Mouse (Mus musculus) embryonic facial prominence, embryonic 15.5 days (tissue): Measurements from ENCODE around the gene Gse1. TPM values are rescaled to one million over a fixed set of nuclear protein-coding genes. Genes with fewer than 3 reads are reported as not detected.

Source experiments
- ATAC-seq: fragments of 200-750 bp; cut with Nextera tagmentation; 2 replicates; pipeline ENCODE4 v1.8.0; 2017; ENCODE audit warnings: low read depth, moderate TSS enrichment; ENCODE audit not compliant: insufficient number of reproducible peaks, low FRiP score, low TSS enrichment
- H3K27ac ChIP-seq: fragments of 300-500 bp; sonication (generic); replicated peaks from 2 replicates; pipeline ENCODE4 v1.5.1; 2015; ENCODE audit warnings: mild to moderate bottlenecking, inconsistent platforms
- H3K27me3 ChIP-seq: fragments of 300-500 bp; sonication (generic); 2 replicates; pipeline ENCODE4 v1.6.1; 2015; ENCODE audit warnings: inconsistent platforms
- H3K36me3 ChIP-seq: fragments of 300-500 bp; sonication (generic); 2 replicates; pipeline ENCODE4 v1.6.1; 2015; ENCODE audit warnings: mild to moderate bottlenecking, inconsistent platforms
- H3K4me1 ChIP-seq: fragments of 300-500 bp; sonication (generic); 2 replicates; pipeline ENCODE4 v1.6.1; 2015; ENCODE audit warnings: inconsistent platforms
- H3K4me2 ChIP-seq: fragments of 300-500 bp; sonication (generic); replicated peaks from 2 replicates; pipeline ENCODE4 v1.6.1; 2015; ENCODE audit warnings: mild to moderate bottlenecking, inconsistent platforms
- H3K4me3 ChIP-seq: fragments of 300-500 bp; sonication (generic); replicated peaks from 2 replicates; pipeline ENCODE4 v1.5.1; 2015; ENCODE audit warnings: mild to moderate bottlenecking, inconsistent platforms
- H3K9ac ChIP-seq: fragments of 300-500 bp; sonication (generic); 2 replicates; pipeline ENCODE4 v1.6.1; 2015; ENCODE audit warnings: inconsistent platforms
- H3K9me3 ChIP-seq: fragments of 300-500 bp; sonication (generic); replicated peaks from 2 replicates; pipeline ENCODE4 v1.6.1; 2016; ENCODE audit warnings: inconsistent platforms
- WGBS: fragments of 180-500 bp; shearing (Covaris S2); methylation state at CpG from one replicate; pipeline ENCODE4 v1.1.7; 2015; 5-methylcytosine and 5-hydroxymethylcytosine counted together
- polyA plus RNA-seq: library from polyadenylated mRNA; unstranded; fragments of >200 nt; fragmentation: Nextera tagmentation; extraction: Ambion mirVana; gene quantifications from 2 replicates; pipeline ENCODE4 v1.2.1, GENCODE M21; 2015

Gene Gse1
- polyA plus RNA-seq, 1 experiment from 2014 or later, result 11.1 TPM

- no peaks in the 10 kb centered on the region for H3K36me3 ChIP-seq
- peak overlapping the region; percentile 98 for H3K4me2 ChIP-seq
- peaks cover 97% of the 10 kb centered on the region for H3K4me1 ChIP-seq
- H3K4me3 ChIP-seq, result peak overlapping the region; percentile 60
- H3K27me3 ChIP-seq, result no peaks in the 10 kb centered on the region
- H3K9me3 ChIP-seq, result no peaks in the 10 kb centered on the region
- H3K9ac ChIP-seq, result peak overlapping the region; percentile 28
- peak overlapping the region; percentile 92 for H3K27ac ChIP-seq
- ATAC-seq, result no peak
- WGBS, result under 1% methylated on average over 70 of the region's 79 CpGs
Observed at GRCm38 (mm10) chr8:120535452-120536305, 307.4 kb downstream of the Gse1 start.

DNA sequence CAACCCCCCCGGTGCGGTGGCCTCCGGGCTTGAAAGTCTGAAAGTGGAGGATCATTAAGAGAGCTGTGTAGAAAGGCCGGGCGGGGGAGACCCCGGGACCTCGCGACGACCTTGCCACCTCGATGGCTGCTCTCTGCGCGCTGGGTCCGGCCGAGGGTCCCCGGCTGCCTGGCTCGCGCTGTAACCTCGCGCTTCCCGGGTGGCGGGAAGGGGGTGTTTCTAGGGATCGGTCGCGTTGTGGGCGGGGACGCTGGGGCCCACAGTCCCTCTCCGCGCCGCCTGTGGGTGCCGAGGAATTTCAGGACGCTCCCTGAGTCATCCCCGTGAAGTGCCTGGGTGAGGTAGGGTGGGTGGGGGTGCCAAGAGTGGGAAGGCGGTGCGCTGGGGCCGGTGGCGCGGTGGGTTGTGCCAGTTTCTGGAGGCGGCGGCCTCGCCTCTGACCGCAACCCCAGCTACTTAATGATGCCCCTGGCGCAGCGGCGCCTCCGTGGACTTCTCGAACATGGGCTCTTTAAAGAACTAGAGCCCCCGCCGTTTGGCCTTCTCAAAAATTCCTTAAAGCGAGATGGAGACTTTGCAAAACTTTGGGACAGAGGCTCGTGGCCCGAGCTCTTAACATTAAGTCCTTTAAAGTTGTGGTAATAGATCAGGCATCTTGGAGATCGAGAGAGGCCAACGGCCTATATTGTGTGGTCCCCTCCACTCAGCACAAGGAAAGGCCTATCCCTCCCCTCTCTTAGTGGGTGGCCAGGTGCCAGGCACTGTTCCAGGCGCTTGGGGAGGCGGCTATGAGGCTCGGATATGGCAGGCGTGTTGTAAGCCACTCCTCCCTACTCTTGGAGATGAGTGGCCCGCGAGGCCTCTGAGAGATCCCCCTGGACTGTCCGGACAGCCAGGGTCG lies 308.3 kb downstream of the Gse1 start:
- Histone ChIP-seq H3K4me3 (peak overlapping the region; percentile 60), H3K9me3 (no peaks in the 10 kb centered on the region), H3K36me3 (no peaks in the 10 kb centered on the region), H3K27ac (peak overlapping the region; percentile 92), H3K27me3 (no peaks in the 10 kb centered on the region), H3K4me2 (peak overlapping the region; percentile 98), H3K9ac (peak overlapping the region; percentile 28), H3K4me1 (peaks cover 92% of the 10 kb centered on the region)
- peak; percentile 21 for ATAC-seq
- WGBS, result under 1% methylated on average over 61 of the region's 61 CpGs

- peak overlapping the region; percentile 60 for H3K4me3 ChIP-seq
- peak; percentile 47 for ATAC-seq
Observed at GRCm38 (mm10) chr8:120537207-120537817, 309.1 kb downstream of the Gse1 start.

DNA sequence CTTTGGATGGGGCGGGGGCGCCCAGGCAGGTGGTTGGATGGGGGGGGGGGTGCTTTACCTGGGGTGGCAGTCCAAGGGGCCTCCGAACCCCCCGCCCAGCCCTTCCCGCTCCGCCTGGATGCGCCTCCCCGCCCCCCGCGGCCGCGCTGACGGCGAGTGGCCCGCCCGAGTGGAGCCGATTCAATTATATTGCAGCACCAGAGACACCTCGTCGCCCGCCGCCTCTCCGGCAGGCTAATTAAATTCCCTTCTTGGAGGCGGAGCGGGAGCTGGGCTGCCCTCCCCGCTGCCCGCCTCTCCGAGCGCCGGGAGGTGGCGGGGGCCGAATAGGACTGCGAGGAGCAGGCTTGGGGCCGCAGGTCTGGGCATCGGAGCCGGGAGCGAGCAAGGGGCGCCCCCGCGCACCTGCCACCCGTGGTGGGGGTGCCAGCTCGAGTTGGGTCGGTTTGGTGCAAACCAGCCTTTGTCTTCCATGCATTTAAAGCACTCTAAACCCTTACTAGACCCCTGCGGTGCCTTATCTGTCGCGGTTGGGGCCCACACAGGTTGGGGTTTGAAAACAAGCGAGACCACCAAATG lies 309.7 kb downstream of the Gse1 start:
- Histone ChIP-seq H3K4me1 (peaks cover 85% of the 10 kb centered on the region), H3K9me3 (no peaks in the 10 kb centered on the region), H3K4me3 (peak overlapping the region; percentile 60), H3K4me2 (peak overlapping the region; percentile 98), H3K27me3 (no peaks in the 10 kb centered on the region), H3K9ac (peak overlapping the region; percentile 44), H3K36me3 (no peaks in the 10 kb centered on the region), H3K27ac (peak overlapping the region; percentile 92)
- peak; percentile 4; the same call in 1 of the 2 replicates for ATAC-seq
- WGBS, result under 1% methylated on average over 37 of the region's 46 CpGs

More at GRCm38 (mm10) chr8:120537207-120537817, 309.1 kb downstream of the Gse1 start:
- peaks cover 87% of the 10 kb centered on the region for H3K4me1 ChIP-seq
- no peaks in the 10 kb centered on the region for H3K36me3 ChIP-seq
- under 1% methylated on average over 70 of the region's 79 CpGs for WGBS
- peak overlapping the region; percentile 92 for H3K27ac ChIP-seq
- H3K4me2 ChIP-seq, result peak overlapping the region; percentile 98
- H3K27me3 ChIP-seq, result no peaks in the 10 kb centered on the region
- H3K9me3 ChIP-seq, result no peaks in the 10 kb centered on the region
- peak overlapping the region; percentile 44 for H3K9ac ChIP-seq

- 4% methylated on average over 36 of the region's 37 CpGs for WGBS
- Histone ChIP-seq H3K4me3 (peak overlapping the region; percentile 60), H3K27me3 (no peaks in the 10 kb centered on the region), H3K9ac (peak overlapping the region; percentile 44), H3K4me2 (peak overlapping the region; percentile 98), H3K27ac (peak overlapping the region; percentile 92), H3K9me3 (no peaks in the 10 kb centered on the region), H3K4me1 (peaks cover 85% of the 10 kb centered on the region), H3K36me3 (no peaks in the 10 kb centered on the region)
- ATAC-seq, result peak; percentile 11; the same call in 1 of the 2 replicates
Observed at GRCm38 (mm10) chr8:120538397-120539240, 310.4 kb downstream of the Gse1 start.

DNA sequence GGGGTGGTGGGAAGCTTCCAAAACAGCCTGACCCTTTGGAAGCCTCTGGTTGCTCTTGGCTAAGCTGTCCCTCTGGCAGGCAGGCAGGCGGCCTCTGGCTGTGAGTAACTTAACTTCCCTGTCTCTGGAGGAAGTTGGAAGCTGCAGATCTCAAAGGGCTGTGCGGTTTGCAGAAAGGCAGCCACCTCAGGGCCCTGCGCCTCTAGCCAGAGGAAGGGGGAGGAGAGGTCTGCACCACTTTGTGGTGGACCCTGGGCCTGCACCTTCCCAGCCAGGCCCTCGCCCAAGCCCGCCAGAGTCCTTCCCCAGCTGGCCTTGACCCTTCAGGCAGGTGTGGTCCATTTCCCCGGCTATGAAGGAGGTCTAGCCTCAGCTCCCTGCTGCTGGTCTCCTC lies 311.1 kb downstream of the Gse1 start:
- Histone ChIP-seq H3K4me3 (peak overlapping the region; percentile 60), H3K27ac (peak overlapping the region; percentile 92), H3K36me3 (no peaks in the 10 kb centered on the region), H3K4me1 (peaks cover 84% of the 10 kb centered on the region), H3K4me2 (peak overlapping the region; percentile 98), H3K27me3 (no peaks in the 10 kb centered on the region), H3K9me3 (no peaks in the 10 kb centered on the region), H3K9ac (peak overlapping the region; percentile 21)
- whole genome bisulfite sequencing, result 39% methylated on average over 6 of the region's 6 CpGs
- no peak for ATAC-seq

- Histone ChIP-seq H3K4me2 (peak overlapping the region; percentile 98), H3K4me1 (peaks cover 78% of the 10 kb centered on the region), H3K27me3 (no peaks in the 10 kb centered on the region), H3K4me3 (peak overlapping the region; percentile 60), H3K9me3 (no peaks in the 10 kb centered on the region), H3K27ac (peak overlapping the region; percentile 92), H3K36me3 (no peaks in the 10 kb centered on the region), H3K9ac (peak overlapping the region; percentile 21)
- no peak for ATAC-seq
- WGBS, result 31% methylated on average over 23 of the region's 23 CpGs
Observed at GRCm38 (mm10) chr8:120539775-120540625, 311.7 kb downstream of the Gse1 start.

DNA sequence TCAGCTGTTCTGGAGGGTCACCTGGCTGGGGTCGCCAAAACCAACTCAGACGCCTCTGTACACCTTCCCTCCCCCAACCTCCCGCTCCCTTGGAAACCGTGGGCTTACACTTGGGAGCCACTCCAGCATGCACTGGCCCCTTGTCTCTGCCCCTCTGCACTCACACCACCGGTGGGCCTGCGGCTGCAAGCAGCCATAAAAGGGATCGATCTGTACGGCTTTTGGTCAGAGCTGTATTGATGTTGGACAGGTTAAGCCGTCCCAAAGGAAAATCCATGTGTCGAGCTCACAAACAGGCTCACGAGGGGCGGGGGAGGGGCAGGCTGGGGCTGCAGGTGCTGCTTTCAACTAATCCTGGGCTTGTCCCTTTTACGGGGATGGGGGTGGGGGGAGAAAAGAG lies 314.7 kb downstream of the Gse1 start:
- Histone ChIP-seq H3K27me3 (no peaks in the 10 kb centered on the region), H3K4me1 (peaks cover 74% of the 10 kb centered on the region), H3K36me3 (no peaks in the 10 kb centered on the region), H3K9ac (no peak overlapping the region), H3K4me2 (no peak overlapping the region), H3K4me3 (no peak overlapping the region), H3K9me3 (no peaks in the 10 kb centered on the region), H3K27ac (no peak overlapping the region)
- no peak for ATAC-seq
- WGBS, result 35% methylated on average over 13 of the region's 13 CpGs

DNA sequence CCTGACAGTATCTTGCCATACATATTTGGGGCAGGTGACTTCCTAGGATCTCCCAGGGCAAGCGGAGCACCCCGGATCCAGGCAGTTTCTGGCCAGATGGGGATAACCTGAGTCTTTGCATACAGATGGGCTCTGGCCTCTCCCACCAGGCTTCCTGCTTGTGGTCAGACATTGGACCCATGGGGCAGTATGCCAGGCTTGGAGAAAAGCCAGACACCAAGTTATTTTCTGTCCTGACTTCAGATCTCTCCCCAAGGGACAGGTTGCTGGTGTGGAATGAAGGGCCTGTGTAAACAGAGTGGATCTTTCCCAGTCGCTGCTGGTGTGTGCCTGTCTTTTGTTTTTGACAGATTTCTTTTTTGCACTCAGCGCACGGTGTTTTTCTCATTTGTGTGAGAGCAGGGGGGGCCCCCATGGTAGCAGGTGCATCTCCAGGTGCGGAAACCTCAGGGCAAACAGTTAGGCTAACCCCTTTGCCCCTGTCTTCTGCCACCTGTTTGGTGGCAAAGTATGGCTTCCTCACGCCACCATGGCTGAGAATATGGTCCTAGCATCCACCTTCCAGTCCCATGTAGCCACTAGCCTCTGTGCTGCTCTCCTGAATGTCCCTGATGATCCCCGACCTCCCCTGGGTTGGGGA lies 315.3 kb downstream of the Gse1 start:
- no peaks in the 10 kb centered on the region for H3K36me3 ChIP-seq
- no peak for ATAC-seq
- H3K4me3 ChIP-seq, result no peak overlapping the region
- no peaks in the 10 kb centered on the region for H3K9me3 ChIP-seq
- no peak overlapping the region for H3K9ac ChIP-seq
- H3K4me1 ChIP-seq, result peaks cover 74% of the 10 kb centered on the region
- no peak overlapping the region for H3K4me2 ChIP-seq
- H3K27me3 ChIP-seq, result no peaks in the 10 kb centered on the region
- 58% methylated on average over 8 of the region's 8 CpGs for WGBS
- H3K27ac ChIP-seq, result no peak overlapping the region
